Mouse (Mus musculus) megakaryocyte, embryonic 14.5 days (primary cell): Measurements from ENCODE around the gene Fosl2.

Experiments used
- FLI1 ChIP-seq: IDR thresholded peaks from 2 replicates; pipeline ENCODE4 v1.6.1; 2012; ENCODE audit warnings: low read length, inconsistent platforms, mixed read lengths
- GATA1 ChIP-seq: IDR thresholded peaks from 3 replicates; pipeline ENCODE4 v1.6.1; 2012; ENCODE audit warnings: mixed read lengths, low read length, inconsistent platforms, borderline replicate concordance

GRCm38 (mm10) chr5:32151244-32151643 lies 15.6 kb downstream of the Fosl2 start:
- TF ChIP-seq GATA1 = no peak
- no peak for TF ChIP-seq FLI1
